Mouse (Mus musculus) hindbrain, postnatal 0 days (tissue): Measurements from ENCODE around the gene Adgre5. TPM values are rescaled to one million over a fixed set of nuclear protein-coding genes. Genes with fewer than 3 reads are reported as not detected.
A peak's percentile ranks its signal among the peaks of the same experiment; 100 is the strongest.

Source experiments
- ATAC-seq: fragments of 200-750 bp; cut with Nextera tagmentation; 2 replicates; pipeline ENCODE4 v1.8.0; 2017; ENCODE audit warnings: mild to moderate bottlenecking, moderate TSS enrichment, moderate library complexity
- DNase-seq: peaks from one replicate; pipeline ENCODE4 v3.0.0-alpha.2; 2015; ENCODE audit warnings: low spot score
- H3K27ac ChIP-seq: fragments of 300-500 bp; sonication (generic); 2 replicates; pipeline ENCODE4 v1.5.1; 2014; ENCODE audit warnings: mild to moderate bottlenecking
- H3K27me3 ChIP-seq: fragments of 300-500 bp; sonication (generic); 2 replicates; pipeline ENCODE4 v1.6.1; 2014; ENCODE audit warnings: low read length, mixed read lengths; ENCODE audit not compliant: insufficient read depth
- H3K36me3 ChIP-seq: fragments of 300-500 bp; sonication (generic); 2 replicates; pipeline ENCODE4 v1.6.1; 2014; ENCODE audit warnings: low read length, mixed read lengths; ENCODE audit not compliant: insufficient read depth
- H3K4me1 ChIP-seq: fragments of 300-500 bp; sonication (generic); 2 replicates; pipeline ENCODE4 v1.6.1; 2014; ENCODE audit warnings: antibody characterized with exemption, low read length, mixed read lengths; ENCODE audit not compliant: insufficient read depth
- H3K4me2 ChIP-seq: fragments of 300-500 bp; sonication (generic); 2 replicates; pipeline ENCODE4 v1.6.1; 2014; ENCODE audit warnings: low read depth, mild to moderate bottlenecking, low read length, moderate library complexity, mixed read lengths
- H3K4me3 ChIP-seq: fragments of 300-500 bp; sonication (generic); 2 replicates; pipeline ENCODE4 v1.5.1; 2014; ENCODE audit warnings: low read length
- H3K9ac ChIP-seq: fragments of 300-500 bp; sonication (generic); replicated peaks from 2 replicates; pipeline ENCODE4 v1.6.1; 2014; ENCODE audit warnings: mild to moderate bottlenecking, low read length, moderate library complexity, mixed read lengths
- H3K9me3 ChIP-seq: fragments of 300-500 bp; sonication (generic); 2 replicates; pipeline ENCODE4 v1.6.1; 2016; ENCODE audit warnings: low read length, mixed read lengths
- CTCF ChIP-seq: IDR thresholded peaks from 2 replicates; pipeline ENCODE4 v1.5.1; 2016; ENCODE audit warnings: antibody characterized with exemption, control low read depth, low read depth
- WGBS: fragments of 180-500 bp; shearing (Covaris S2); extraction: QIAGEN DNeasy Blood & Tissue Kit; methylation state at CpG from one replicate; pipeline ENCODE4 v1.1.7; 2014; 5-methylcytosine and 5-hydroxymethylcytosine counted together
- polyA plus RNA-seq: library from polyadenylated mRNA; unstranded; fragments of >200 nt; fragmentation: Nextera tagmentation; extraction: Ambion mirVana; gene quantifications from 2 replicates; pipeline ENCODE4 v1.2.1, GENCODE M21; 2015
- total RNA-seq: library from RNA; depleted of rRNA; stranded (reverse); fragments of >200 nt; gene quantifications from 2 replicates; pipeline ENCODE4 v1.2.3, GENCODE M21; 2014

Adgre5 gene
- total and polyA plus RNA-seq, 2 experiments from 2014 or later = 8.2 to 10.4 TPM

DNA sequence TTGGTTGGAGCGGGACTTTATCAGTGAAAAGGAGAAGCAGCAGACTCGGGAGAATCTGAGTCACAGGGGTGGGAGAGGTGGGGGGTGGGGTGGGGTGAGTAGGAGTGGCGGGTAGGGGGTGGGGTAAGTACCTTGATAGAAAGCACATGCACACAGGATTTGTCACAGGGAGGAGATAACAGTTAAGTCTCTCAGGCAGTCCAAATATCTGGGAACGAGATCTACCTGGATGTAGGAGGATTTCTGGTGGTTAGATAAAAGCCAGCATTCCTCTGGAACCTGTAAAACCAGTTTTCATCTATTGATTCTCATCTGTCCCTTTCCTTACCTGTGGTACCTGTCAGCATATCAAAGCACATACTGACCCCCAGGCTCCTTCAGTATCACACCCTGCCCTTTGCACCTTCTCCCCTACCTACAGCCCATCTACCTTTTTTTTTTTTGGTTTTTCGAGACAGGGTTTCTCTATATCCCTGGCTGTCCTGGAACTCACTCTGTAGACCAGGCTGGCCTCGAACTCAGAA, 16.0 kb upstream of the Adgre5 start:
- WGBS = 91% methylated on average over 6 of the region's 6 CpGs
- Histone ChIP-seq H3K4me2 (no peak overlapping the region), H3K27ac (no peak overlapping the region), H3K27me3 (no peaks in the 10 kb centered on the region), H3K9ac (no peak overlapping the region), H3K4me3 (no peak overlapping the region), H3K4me1 (no peaks in the 10 kb centered on the region), H3K36me3 (no peaks in the 10 kb centered on the region), H3K9me3 (peaks cover 2% of the 10 kb centered on the region; the same call in 1 of the 2 replicates)
- DNase-seq (no peak), ATAC-seq (no peak)
- TF ChIP-seq CTCF = no peak

GRCm38 (mm10) chr8:83756273-83756672, 15.1 kb upstream of the Adgre5 start:
- WGBS = 96% methylated on average over 3 of the region's 3 CpGs
- no peak overlapping the region for H3K27ac ChIP-seq
- no peak overlapping the region for H3K4me3 ChIP-seq
- DNase-seq = no peak
- peak; percentile 30; the same call in 1 of the 2 replicates for TF ChIP-seq CTCF
- no peak for ATAC-seq
- H3K27me3 ChIP-seq = no peaks in the 10 kb centered on the region
- no peaks in the 10 kb centered on the region for H3K4me1 ChIP-seq
- no peak overlapping the region for H3K4me2 ChIP-seq
- H3K9ac ChIP-seq = no peak overlapping the region
- H3K9me3 ChIP-seq = peaks cover 2% of the 10 kb centered on the region; the same call in 1 of the 2 replicates
- H3K36me3 ChIP-seq = no peaks in the 10 kb centered on the region

GRCm38 (mm10) chr8:83754149-83754548, 13.0 kb upstream of the Adgre5 start:
- Histone ChIP-seq H3K27ac (no peak overlapping the region), H3K4me2 (no peak overlapping the region), H3K36me3 (no peaks in the 10 kb centered on the region), H3K27me3 (no peaks in the 10 kb centered on the region), H3K4me1 (no peaks in the 10 kb centered on the region), H3K4me3 (no peak overlapping the region), H3K9ac (no peak overlapping the region), H3K9me3 (peaks cover 2% of the 10 kb centered on the region; the same call in 1 of the 2 replicates)
- peak; percentile 20; the same call in 1 of the 2 replicates for TF ChIP-seq CTCF
- DNase-seq = peak; percentile 11
- no peak for ATAC-seq
- WGBS = 26% methylated on average over 3 of the region's 3 CpGs

DNA sequence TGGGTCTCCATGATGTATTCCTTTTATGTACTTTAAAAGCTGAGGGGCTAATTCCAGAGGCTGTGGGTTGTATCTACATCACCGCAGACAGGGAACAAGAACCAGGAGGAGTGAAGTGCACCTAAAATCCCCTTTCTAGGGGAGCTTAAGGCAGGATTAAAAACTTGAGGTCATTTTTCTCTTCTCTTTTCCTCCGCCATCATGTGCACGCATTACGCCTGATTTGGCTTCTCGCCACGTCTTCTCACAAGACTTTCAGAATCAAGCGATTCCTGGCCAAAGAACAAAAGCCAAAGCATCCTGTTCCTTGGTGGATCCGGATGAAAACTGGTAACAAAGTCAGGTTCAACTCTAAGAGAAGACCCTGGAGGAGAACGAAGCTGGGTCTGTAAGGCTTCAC, 8.1 kb upstream of the Adgre5 start:
- H3K27me3 ChIP-seq = no peaks in the 10 kb centered on the region
- H3K9me3 ChIP-seq = no peaks in the 10 kb centered on the region
- H3K4me3 ChIP-seq = no peak overlapping the region
- H3K36me3 ChIP-seq = no peaks in the 10 kb centered on the region
- no peaks in the 10 kb centered on the region; the same call in 1 of the 2 replicates for H3K4me1 ChIP-seq
- WGBS = 67% methylated on average over 9 of the region's 9 CpGs
- no peak overlapping the region for H3K4me2 ChIP-seq
- no peak for TF ChIP-seq CTCF
- ATAC-seq = no peak
- H3K9ac ChIP-seq = no peak overlapping the region
- DNase-seq = no peak
- H3K27ac ChIP-seq = no peak overlapping the region

DNA sequence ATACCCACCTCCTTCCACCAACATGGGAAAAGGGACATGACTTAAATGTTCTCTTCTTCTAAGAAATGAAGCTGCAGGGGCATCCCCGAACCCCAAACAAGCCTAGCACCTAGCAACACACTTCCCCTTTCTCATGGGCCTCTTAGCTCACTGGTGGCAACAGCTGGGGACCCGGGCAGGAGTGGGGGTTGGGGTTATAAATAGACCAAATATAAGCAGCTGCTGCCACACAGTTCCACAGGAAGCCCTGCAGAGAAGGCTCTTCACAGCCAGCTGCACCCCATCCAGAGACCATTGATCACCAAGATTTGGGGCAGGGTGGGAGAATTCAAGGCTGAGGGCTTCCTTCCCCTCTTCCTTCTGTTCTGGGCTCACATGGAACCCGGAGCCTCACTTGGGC, 7.6 kb upstream of the Adgre5 start:
- no peak for DNase-seq
- Histone ChIP-seq H3K4me2 (no peak overlapping the region), H3K4me3 (no peak overlapping the region), H3K4me1 (no peaks in the 10 kb centered on the region; the same call in 1 of the 2 replicates), H3K9ac (no peak overlapping the region), H3K27ac (no peak overlapping the region), H3K27me3 (no peaks in the 10 kb centered on the region), H3K36me3 (no peaks in the 10 kb centered on the region), H3K9me3 (no peaks in the 10 kb centered on the region)
- no peak for TF ChIP-seq CTCF
- ATAC-seq = peak; percentile 21; the same call in 1 of the 2 replicates
- WGBS = 46% methylated on average over 3 of the region's 3 CpGs

DNA sequence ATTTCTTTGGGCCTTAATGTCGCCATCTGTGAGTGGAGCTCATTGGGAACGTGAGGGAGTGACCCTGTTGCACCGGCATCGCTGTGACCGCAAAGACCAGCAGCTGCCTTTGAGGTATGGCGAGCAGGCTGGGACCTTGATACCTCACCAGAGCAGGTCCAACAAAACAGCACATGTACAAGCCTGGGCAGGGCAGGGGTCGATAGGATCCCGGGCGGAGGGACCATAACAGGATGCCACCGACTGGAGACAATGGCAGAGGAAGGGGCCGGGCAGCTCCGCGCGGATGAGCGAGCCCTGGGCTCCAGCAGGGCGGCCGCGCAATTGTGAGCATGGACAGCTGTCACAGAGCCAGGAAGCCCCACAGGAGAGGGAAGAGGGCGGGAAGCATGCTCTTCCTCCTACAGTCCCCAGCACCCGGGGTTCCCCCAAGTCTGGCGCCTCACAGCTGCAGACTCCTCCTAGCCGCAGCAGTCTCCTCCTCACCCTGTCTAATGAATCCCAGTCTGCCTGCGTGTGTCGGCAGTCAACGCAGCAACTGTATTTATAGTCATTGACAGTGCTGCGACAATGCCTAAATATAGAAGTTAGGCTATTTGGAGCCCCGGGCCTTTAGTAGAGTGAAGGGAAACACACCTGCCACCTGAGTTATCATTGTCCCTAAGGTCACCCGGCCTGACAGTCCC, 6.7 kb upstream of the Adgre5 start:
- H3K4me3 ChIP-seq = peak overlapping the region; percentile 35
- no peaks in the 10 kb centered on the region for H3K9me3 ChIP-seq
- TF ChIP-seq CTCF = no peak
- peak; percentile 59 for DNase-seq
- H3K4me1 ChIP-seq = no peaks in the 10 kb centered on the region; the same call in 1 of the 2 replicates
- ATAC-seq = peak; percentile 75
- H3K27ac ChIP-seq = peak overlapping the region; percentile 41; the same call in 1 of the 2 replicates
- H3K36me3 ChIP-seq = no peaks in the 10 kb centered on the region
- no peaks in the 10 kb centered on the region for H3K27me3 ChIP-seq
- peak overlapping the region; percentile 45; the same call in 1 of the 2 replicates for H3K9ac ChIP-seq
- WGBS = 1% methylated on average over 28 of the region's 28 CpGs
- H3K4me2 ChIP-seq = peak overlapping the region; percentile 69

DNA sequence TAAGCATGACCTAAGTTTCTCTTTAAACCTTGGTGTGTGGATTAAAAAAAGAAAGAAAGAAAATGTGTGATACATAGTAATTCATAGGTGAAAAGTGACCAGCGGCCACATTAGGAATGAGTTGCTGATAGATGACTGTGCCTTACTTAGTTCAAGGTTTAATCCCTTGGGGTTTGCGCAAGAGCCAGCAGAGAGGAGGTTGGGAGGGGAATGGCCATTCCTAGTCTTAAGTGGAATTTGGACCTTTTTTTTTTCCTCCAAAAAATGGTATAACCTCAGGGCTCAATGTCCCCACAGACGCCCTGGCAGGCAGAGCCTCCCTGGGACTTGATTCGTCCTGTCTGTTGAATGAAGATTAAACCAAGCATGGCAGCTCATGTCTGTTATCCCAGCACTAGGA, 2.9 kb upstream of the Adgre5 start:
- Histone ChIP-seq H3K27me3 (0 out of 2 replicates have a peak, but pooled peaks cover 2% of the 10 kb centered on the region), H3K4me3 (no peak overlapping the region), H3K9ac (no peak overlapping the region), H3K4me2 (no peak overlapping the region), H3K4me1 (peaks cover 4% of the 10 kb centered on the region; the same call in 1 of the 2 replicates), H3K27ac (no peak overlapping the region), H3K9me3 (no peaks in the 10 kb centered on the region), H3K36me3 (no peaks in the 10 kb centered on the region)
- ATAC-seq = no peak
- WGBS = 78% methylated on average over 4 of the region's 4 CpGs
- DNase-seq = no peak
- no peak for TF ChIP-seq CTCF
